Mouse (Mus musculus) testis, adult 2 months (tissue): ENCODE measurements around the gene Fam149a.

Experiments used
- CTCF ChIP-seq: fragments of 200-500 bp; IDR thresholded peaks from 2 replicates; pipeline ENCODE4 v1.5.1; 2012; ENCODE audit warnings: low read depth, mild to moderate bottlenecking, inconsistent platforms, low read length, moderate library complexity; ENCODE audit not compliant: control insufficient read depth, insufficient read depth, insufficient replicate concordance
- POLR2A ChIP-seq: fragments of 200-500 bp; IDR thresholded peaks from 2 replicates; pipeline ENCODE4 v1.6.1; 2012; ENCODE audit warnings: low read depth, mild to moderate bottlenecking, inconsistent platforms, low read length, moderate library complexity; ENCODE audit not compliant: control insufficient read depth

DNA sequence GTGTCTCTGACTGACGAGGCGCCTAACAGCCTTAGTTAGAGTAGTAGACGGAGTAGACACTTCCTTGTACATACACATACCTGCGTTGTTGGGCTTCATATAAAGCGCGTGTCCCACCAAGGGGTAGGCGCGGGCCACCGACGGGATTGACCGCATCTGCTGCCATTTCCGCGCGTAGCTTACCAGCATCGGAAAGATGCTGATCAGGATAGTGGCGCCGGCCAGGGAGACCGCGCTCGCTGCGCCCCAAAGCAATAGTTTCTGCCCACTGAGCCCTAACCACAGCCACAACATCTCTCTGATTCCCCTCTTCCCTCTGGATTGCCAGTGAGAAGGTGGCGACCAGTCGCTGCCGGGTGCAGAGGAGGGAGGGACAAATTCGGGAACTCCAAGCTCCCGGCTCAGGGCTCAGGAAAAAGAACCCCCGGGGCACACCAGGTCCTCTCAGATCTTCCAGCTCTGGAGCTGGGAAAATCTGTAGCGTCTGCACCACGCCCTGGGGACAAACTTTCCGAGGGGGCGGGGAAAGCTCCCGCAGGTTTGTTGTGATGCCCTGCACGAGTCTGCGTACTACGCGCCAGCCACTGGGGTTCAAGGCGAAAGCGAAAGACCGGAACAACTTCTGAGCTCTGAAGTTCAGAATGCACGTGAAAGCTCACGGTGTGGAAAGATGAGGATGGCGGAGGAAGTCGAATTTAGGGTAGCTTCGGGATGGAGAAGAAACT, 49.2 kb downstream of the Fam149a start, which contains the start of gene Cyp4v3:
- TF ChIP-seq CTCF (no peak), POLR2A (peak; percentile 26; the same call in 1 of the 2 replicates)
